Mouse (Mus musculus) E14TG2a.4 (cell line): ENCODE data around the gene Mtx1.

Source experiments
- CTCF ChIP-seq: conservative IDR thresholded peaks from 2 replicates; pipeline ENCODE4 v1.5.1; 2014; ENCODE audit warnings: low read length
- NANOG ChIP-seq: IDR thresholded peaks from 2 replicates; pipeline ENCODE4 v1.6.1; 2014; ENCODE audit warnings: borderline replicate concordance, low read length, mixed read lengths
- POU5F1 ChIP-seq: IDR thresholded peaks from 2 replicates; pipeline ENCODE4 v1.6.1; 2014; ENCODE audit warnings: low read length, borderline replicate concordance

DNA sequence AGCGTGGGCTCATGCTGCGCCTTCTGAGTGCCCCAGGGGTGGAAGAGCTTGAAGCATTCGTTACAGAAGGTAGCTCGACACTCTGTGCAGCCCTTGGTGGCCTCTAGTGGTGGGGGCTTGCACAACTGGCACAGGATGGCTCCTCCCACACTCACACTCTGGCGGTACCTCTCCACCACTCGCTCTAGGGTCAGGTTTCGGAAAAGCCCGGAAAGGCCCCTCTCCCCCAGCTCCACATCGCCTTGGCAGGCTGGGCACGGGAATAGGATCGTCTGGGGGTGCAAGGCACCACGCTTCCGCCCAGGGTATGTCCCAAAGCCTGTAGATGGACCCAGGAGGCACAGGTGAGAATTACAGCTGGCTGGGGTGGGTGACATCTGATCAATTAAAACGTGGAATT is 16.7 kb upstream of the Mtx1 start:
- TF ChIP-seq CTCF (no peak; the same call in none of the 2 replicates), NANOG (no peak), POU5F1 (no peak)
